Mouse (Mus musculus) telencephalon, adult 2 months (tissue): ENCODE measurements around the gene Tex33.

Experiments used
- DNase-seq: peaks from one replicate; pipeline ENCODE4 v3.0.0-alpha.2; 2011; ENCODE audit warnings: low read depth, low spot score

The Tex33 gene

DNA sequence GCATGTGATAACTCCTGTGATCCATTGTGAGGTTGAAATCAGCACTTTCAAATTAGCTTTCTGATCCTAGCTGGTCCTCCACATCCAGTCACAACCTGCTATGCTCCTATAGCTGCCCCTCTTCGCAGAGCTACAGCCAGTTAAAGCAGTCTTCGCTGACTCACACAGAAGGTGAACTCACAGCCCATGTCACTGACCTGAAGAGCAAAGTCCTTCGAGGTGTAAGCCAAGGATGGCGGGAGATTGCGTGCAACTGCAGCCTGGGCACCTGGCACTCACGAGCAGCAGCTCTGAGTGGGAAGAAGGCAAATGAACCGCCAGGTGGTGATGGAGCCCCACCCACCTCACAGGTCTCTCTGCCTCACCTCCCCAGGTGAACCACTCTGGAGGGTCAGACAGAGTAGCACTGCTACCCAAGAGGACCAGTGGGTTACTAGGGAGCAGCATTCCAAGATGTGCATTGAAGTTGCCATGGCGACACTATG is at the start of gene Tex33:
Gene Tex33 (minus strand): TSS at position 435 of the 485 bp plus-strand sequence.
- DNase-seq, result no peak

DNA sequence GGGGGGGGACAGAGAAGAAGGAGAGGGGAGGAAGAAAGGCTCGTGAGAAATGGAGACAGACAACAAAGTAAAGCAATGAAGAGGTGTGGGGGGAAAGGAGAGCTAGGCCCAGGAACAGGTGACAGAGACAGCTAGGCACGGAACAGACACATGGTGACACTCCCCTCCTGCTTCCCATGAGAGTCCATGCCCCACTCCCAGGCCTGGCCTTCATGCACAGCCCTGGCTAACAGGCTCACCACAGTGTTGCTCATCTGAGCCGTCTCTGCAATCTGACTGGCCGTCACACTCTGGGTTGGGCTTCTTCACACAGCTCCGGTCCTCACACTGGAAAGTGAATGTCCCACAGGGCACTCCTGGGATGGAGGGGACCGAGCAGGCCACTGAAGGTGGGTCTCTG is 48.1 kb upstream of the Tex33 start:
- no peak for DNase-seq

DNA sequence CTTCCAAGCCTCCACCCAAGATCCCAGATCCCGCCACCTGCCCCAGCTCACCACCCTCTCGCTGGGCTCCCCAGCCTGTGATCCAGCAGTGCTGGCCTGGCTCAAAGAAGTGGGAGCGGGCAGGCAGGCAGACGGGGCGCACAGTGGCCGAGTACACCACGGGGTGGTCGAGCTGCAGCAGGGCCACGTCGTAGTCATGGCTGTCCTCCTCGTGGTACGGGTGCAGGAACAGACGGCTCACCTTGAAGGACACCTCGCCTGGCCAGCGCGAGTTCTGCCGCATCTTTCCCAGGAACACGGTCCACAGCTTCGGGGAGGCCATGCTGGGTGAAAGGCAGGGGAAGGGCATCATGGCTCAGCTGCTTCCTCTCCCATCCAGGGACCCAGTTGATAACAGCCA is 46.5 kb upstream of the Tex33 start:
- DNase-seq, result no peak

DNA sequence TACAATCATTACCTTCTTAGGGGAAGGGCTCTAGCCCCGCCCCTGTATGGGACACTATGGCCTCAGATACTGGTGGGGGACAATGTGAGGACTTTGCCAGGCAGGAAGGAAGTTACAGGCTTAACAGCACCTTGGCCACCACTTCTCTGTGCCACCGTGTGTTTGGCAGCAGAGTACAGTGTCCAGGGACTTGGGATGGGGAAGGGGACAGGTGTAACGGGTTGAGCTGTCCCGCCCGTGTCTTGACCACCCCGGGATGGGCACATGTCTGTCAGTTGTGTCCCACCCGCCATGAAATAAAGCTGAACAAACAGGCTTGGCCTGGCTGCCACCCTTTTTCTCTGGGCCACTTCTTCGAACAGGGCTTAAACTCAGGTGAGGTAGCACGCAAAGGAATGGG is 43.3 kb upstream of the Tex33 start:
- DNase-seq, result no peak

DNA sequence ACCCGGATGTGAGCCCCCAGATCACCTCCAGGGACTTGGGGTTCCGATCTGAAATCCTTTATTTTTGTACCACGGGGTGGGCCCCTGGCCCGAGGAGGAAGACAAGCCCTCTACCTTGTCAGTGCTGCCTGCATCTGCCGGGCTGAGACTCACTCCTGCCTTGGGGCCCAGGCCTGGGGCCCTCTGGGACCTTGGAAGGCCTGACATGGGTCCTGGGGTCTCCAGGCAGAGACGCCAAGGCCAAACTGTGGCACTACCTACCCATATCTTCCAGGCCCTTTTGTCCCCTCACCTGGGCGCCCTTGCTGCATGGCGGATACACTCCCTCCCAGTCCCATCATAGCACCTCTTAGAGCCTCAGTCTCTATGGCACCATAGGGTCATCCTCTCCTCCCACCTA is 42.8 kb upstream of the Tex33 start:
- no peak for DNase-seq

DNA sequence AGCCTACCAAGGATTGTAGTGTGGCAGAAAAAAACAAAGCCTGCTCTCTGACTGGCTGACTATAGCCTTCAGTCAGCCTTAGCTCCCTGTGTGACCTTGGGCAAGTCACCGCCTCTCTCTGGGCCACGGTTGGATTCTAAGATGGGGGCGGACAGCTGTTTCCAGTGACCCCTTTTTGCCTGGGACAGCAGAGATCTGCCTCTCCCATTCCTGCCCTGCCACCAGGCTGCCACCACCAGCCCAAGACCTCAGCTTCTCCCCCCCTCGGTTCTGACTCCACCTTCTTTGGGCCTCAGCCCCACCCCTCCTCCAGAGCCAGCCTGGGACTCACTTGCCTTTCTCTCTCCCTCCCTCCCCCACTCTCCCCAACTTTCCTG is 42.3 kb upstream of the Tex33 start:
- no peak for DNase-seq

DNA sequence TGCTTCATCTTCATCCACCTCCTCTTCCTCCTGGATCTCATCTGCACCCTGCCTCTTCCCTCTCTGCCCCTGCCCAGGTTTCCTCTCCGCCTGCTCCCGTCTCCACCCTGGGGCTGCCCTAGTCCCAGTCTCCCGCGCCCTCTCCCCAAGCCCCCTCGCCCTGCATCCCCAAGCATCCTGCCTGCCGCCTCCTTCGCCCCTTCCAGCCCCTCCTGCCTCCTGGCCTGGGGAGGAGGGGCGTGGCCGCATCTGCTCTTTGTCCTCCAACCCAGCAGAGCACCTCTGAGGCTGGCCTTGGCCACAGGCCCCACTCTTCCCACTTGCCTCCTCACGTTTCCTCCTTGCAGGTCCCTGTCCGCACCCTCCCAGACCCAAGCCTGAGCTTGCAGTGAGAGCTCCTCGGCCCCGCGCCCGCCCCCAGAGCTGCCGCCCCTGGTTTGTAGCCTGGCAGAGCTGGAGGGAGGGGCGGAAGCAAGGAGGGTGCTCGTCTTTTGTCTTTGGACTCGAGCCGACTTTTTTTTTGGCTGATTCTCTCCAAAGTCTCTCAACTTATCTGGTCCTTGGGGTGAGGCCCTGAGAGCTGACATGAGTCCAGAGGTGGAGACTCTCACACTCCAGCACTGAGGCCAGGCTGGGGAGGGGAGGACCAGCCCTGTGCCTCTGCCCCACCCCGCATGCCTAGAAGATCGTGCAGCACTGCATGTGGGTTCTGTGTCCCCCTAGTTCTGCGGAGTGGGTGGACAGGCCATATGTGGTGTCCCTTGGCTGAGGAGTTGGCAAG is 41.7 kb upstream of the Tex33 start:
- peak; percentile 75 for DNase-seq

DNA sequence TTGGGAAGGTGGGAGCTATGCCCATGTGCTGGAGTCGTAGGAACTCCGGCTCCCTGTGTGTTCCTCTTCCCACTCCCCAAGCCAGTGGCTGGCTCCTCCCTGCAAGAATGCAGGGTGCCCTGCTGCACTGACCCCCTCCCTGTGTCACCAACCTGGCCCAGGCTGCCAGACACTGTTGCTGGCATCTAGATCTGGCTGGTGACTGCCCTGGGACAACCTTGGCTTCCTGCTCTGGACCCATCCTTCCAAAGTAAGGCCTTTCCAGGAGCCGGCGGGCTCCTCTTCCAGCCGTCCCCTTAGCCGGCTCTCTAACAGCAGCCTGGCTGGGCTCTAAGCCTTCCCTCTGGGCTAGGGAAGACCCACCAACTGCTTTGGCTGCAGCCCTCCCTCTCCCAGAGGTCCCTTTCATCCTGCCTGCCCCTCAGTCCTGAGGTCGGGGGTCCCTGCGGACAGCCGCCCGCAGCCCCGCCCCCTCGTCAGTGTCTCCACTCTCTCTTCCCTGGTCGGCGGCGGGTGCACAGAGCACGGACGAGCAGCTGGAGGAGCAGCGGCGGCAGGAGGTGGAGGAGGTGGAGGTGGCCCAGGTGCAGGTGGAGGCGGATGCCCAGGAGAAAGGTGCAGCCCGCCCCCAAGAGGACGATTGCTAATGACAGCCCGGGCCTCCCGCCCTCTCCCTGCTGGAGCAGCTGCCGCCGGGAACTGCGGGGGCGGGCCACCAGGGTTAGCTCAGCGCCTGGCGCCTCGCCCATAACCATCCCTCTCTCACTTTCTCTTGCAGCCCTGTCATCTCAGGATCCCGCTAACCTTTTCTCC is 40.9 kb upstream of the Tex33 start:
- DNase-seq, result peak; percentile 88

DNA sequence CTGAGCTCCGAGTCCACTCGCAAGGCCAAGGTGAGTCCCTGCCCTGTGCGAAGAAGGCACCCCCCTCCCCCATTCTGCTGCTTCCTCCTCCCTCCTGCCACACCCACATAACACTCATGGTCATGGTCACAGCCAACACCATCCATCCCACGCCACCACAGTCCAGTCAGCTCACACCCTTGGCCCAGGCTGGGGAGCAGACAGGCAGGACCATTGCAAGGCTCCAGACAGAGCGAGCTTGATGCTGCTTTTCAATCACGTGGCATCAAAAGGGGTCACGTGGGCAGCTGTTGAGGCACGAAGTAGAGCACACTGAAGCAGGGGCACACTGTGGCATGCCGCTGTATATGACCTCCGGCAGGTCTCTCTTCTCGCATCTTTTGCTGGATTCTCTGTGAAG is 40.0 kb upstream of the Tex33 start:
- no peak for DNase-seq

DNA sequence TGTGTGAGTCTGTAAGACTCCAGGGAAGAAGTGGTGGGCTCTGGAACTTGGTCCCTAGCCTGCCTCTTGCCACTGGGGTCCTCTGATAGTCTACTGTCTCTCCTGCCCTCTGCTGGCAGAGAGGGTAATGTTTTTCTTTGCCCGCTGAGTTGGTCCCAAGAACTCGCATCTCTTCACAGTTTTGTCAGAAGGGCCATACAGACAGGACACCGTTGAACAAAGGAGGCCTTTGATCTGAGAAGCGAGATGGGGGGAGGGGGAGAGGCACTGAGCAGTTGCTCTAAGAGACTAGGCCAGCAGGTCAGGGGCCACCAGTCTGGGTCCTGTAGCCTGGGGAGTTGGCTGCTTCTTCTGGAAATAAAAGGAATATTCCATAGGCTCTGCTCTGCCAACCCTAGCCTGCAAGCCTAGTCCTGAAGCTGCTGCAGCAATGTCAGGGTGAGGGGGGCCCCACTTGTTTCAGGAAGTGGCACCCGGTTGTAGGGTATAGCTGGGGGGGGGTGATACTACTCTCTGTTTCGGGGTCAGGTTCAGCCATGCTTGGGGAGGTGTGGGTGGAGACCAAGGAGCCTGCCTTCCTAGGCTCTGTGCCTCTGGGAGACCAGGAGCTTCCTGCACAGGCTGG is 39.3 kb upstream of the Tex33 start:
- peak; percentile 32 for DNase-seq

DNA sequence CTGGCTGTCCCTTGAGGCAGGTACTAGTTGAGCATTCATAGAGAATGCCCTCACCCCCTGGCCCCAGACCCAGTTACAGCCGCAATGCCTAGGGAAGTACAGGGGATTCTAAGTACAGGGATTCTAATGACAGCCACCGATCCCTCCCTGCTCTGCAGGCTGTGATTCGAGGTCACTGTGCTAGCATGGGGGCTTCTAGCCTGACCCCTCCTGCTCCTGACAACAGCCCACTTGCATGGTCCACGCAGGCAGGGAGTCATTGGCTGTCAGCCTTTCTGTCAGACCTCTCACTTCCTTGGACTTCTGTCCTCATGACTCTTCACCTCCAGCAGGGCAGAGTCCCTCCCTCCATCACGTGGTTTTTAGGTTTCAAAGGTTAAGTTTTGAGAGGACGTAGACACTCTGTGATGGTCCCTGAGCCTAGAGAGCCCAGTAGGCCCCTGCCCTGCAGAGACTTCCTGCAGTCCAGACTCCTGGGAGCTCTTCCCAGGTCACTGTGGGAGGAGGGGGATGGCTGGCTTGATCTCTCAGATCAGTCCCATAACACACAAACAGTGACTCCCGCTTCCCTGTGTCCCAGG is 35.9 kb upstream of the Tex33 start:
- no peak for DNase-seq

DNA sequence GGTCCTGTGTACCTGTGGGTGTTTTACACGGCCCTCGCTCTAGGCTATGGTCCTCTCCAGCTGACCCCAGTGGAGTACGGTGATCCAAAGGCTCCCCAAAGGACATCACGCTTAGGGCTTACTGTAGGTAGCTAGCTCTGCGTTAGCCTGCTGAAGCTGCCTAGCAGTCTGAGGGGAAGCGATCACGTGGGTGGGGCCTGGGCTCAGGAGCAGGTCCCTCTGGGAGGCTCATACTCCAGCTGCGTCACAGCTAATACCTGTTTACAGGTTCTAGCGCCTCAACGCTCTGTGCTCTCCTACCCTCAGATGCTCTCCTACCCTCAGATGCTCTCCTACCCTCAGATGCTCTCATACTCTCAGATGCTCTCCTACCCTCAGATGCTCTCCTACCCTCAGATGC is 35.2 kb upstream of the Tex33 start:
- DNase-seq, result no peak

DNA sequence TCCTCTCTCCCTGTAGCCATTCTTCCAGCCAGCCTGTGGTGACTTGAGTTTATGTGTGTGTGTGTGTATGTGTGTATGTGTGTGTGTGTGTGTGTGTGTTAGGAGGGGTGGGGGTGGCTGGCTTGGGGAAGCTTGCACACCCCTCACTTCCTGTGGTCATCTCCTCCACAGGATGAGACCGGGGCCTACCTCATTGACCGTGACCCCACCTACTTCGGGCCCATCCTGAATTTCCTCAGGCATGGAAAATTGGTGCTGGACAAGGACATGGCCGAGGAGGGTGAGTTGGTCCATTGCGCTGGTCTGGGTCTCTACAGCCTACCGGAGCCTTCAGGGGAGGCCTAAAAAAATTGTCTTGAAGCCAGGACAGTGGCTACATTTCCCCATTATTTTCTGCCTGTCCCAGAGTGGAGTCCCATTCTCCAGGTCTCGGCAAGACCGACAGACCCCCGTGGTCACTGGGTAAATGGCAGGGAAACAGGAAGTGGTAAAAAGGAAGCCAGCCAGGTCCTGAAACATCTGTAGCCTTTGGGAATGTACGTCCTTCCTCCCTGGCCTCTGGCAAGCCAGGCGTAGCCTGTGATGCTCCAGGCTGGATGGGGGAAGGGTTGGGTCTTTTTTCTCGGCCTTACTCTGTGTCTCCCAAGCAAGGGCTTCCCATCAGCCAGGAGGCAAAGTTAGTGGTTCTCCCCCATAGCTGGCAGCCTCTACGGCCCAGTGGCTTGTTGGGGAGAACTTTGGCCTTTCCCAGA is 34.3 kb upstream of the Tex33 start:
- no peak for DNase-seq

DNA sequence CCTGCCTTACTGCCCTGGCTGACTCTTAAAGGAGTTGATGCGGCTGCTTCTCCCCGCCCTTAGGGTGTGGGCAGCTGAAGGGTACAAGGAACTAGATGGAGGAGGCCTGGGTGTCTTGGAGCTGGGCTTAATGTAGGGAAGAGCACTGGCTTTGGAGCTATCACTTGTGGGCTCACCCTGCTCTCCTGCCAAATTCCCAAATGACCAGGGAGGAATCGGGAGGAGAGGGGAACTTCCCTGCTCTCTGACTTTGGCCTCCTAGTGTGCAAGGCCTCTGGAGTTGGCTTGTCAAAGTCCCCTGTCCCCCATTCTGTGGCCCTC is 33.4 kb upstream of the Tex33 start:
- DNase-seq, result no peak

DNA sequence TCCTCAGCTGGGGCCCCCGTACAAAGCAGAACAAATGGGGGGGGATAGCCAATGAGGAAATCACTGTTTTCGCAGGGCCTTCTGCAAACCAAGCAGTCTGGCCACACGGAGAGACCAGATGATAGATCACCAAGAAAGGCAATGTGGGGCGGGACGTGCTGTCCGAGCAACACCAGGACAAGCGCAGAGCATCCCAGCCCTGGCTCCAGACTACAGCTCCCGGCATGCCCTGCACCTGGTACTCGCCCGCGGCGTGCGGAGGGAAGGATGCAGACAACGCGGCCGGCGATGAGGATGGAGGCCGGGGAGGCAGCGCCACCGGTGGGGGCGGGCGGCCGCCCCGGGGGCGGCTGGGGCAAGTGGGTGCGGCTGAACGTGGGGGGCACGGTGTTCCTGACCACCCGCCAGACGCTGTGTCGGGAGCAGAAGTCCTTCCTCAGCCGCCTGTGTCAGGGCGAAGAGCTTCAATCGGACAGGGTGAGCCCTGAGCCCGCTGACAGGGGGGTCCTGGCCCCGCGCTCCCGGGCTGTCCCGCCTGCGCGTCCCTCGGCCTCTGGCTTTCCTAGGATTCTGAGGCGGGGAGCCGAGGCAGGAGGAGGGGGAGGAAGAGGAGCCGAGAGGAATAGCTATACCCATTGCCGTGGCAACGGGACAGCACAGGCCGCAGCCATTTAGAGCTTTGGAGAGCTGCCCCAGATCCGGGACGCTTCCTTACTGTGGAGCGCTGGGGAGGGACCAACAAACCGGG is 32.9 kb upstream of the Tex33 start, which contains the start of gene Kctd17:
Gene Kctd17 (plus strand): TSS at position 174 of the 748 bp plus-strand sequence.
- peak; percentile 76 for DNase-seq

DNA sequence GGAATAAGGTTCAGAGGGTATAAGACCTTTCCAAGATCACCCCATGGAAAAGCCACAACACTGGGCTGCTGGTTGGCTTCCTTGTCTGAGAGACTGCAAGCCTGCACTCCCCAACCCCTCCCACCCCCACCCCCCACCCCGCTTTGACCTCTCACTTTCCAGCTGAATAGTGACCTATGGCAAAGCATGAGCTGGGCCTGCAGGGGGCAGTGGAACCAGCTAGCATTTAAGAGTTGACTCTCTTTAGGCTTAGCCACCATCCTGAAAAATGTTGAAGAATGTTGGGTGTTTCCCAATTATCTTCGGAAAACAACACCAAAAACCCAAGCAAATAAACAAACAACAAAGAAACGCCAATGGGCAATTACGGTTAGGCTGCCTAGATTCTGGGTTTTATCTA is 29.5 kb upstream of the Tex33 start:
- DNase-seq, result no peak

DNA sequence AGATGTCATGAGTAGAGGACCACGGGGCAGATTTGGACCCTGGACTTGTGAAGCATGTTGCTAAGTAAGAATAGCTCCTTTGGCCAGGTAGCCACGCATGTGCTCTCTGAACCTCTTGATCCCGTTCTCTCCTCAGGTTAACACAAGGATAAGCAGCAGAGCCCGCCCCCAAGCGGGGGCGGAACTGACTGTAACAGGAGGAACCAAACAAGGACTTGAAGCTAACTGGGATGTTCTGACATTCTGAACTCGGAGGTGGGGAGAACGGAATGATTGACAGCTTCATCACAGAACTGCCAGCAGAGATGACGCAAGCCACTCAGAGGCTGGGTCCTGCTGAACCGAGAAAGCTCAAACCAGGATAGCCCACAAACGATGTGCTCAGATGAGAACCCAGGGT is 28.8 kb upstream of the Tex33 start:
- DNase-seq, result peak; percentile 15

DNA sequence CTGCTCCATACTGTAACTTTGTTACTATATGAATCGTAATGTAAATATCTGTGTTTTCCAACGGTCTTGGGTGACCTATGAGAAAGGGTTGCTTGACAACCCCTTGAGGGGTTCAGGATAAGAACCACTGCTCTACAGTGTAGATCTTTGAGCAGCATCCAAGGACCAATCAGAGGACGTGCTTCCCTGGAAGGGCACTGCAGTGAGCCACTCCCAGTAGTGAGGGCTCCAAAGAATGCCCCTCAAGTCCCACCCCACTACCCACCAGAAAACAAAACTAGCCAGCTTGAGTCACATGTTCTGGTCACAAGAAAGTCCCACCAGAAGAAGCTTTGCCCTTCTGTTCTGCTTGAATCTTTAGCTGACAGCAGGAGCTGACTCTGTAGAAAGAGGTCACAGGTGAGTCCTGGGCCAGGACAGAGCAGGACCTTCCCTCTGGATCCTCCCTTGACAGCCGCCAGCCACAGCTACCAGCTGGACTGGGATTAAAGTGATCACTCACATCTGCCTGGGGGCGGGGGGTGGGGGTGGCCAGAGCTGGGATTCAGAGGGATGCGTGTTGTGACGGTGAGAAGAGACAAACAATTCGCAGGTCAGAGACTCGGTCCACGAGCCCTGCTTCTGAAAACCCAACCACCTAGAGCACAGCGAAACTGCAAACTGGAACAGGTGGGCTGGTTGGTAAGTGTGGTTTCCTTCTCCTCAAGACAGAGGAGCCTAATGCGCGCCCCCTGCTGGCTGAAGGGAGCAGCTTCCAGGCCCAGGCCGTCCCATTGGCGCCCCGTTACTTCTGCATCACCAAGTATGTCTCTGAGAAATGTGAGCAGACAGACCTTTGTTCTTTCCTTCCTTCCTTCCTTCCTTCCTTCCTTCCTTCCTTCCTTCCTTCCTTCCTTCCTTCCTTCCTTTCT is 26.6 kb upstream of the Tex33 start:
- DNase-seq, result peak; percentile 45

DNA sequence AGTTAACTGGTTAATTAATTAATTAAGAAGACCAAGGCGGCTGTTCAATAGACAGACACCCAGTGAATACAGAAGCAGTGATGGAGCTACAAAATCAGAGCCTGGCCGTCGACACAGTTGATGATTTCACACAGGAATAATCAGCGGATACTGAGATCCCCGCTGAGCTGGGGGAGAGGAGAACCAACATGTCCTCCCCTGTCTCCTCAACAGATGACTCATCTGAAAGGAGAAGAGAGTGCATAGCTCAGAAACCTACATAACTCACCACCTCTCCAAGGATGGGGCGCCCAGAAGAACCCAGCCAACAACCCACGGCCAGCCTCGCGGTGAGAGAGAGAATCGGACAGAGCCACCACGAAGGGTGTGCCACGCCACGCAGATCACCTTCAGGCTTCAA is 24.7 kb upstream of the Tex33 start:
- no peak for DNase-seq

DNA sequence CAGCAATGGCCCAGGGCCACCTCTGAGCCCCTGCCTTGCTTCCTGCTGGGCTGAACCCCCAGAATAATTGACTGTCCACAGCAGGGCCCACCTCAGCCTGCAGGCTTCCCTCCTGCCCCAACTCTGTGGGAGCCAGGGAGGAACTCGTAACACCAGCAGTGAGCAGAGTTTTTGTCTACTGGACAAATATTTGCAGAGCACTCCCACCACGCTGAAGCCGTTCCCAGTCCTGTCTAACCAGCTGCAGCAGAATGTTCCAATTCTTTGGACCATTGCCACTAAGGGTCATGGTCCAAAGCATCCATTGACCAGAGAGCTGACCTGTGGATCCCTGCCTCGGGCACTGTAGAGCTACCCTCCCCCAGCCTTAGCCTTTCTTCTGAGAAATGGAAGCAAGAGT is 21.2 kb upstream of the Tex33 start:
- DNase-seq, result no peak
